Mouse (Mus musculus) hindbrain, embryonic 14.5 days (tissue): ENCODE results near the gene Sh3pxd2a. TPM values are rescaled to one million over a fixed set of nuclear protein-coding genes. Genes with fewer than 3 reads are reported as not detected.

Source experiments
- ATAC-seq: fragments of 200-750 bp; cut with Nextera tagmentation; 2 replicates; pipeline ENCODE4 v1.8.0; 2017; ENCODE audit warnings: moderate number of reproducible peaks, mild to moderate bottlenecking, moderate TSS enrichment, moderate library complexity; ENCODE audit not compliant: low FRiP score
- DNase-seq: peaks from one replicate; pipeline ENCODE4 v3.0.0-alpha.2; 2015; ENCODE audit warnings: low spot score
- H3K27ac ChIP-seq: fragments of 300-500 bp; sonication (generic); 2 replicates; pipeline ENCODE4 v1.5.1; 2014; ENCODE audit warnings: mild to moderate bottlenecking, moderate library complexity
- H3K27me3 ChIP-seq: fragments of 300-500 bp; sonication (generic); 2 replicates; pipeline ENCODE4 v1.6.1; 2014; ENCODE audit warnings: mild to moderate bottlenecking, low read length, mixed read lengths; ENCODE audit not compliant: control insufficient read depth, insufficient read depth
- H3K36me3 ChIP-seq: fragments of 300-500 bp; sonication (generic); replicated peaks from 2 replicates; pipeline ENCODE4 v1.6.1; 2014; ENCODE audit not compliant: control insufficient read depth, insufficient read depth
- H3K4me1 ChIP-seq: fragments of 300-500 bp; sonication (generic); replicated peaks from 2 replicates; pipeline ENCODE4 v1.6.1; 2014; ENCODE audit warnings: antibody characterized with exemption, low read length, mixed read lengths; ENCODE audit not compliant: control insufficient read depth, insufficient read depth
- H3K4me2 ChIP-seq: fragments of 300-500 bp; sonication (generic); replicated peaks from 2 replicates; pipeline ENCODE4 v1.6.1; 2014; ENCODE audit warnings: mild to moderate bottlenecking, moderate library complexity
- H3K4me3 ChIP-seq: fragments of 300-500 bp; sonication (generic); replicated peaks from 2 replicates; pipeline ENCODE4 v1.5.1; 2014; ENCODE audit warnings: mild to moderate bottlenecking, low read length
- H3K9ac ChIP-seq: fragments of 300-500 bp; sonication (generic); 2 replicates; pipeline ENCODE4 v1.6.1; 2014
- H3K9me3 ChIP-seq: fragments of 300-500 bp; sonication (generic); 2 replicates; pipeline ENCODE4 v1.6.1; 2016; ENCODE audit warnings: low read length; ENCODE audit not compliant: control insufficient read depth
- WGBS: fragments of 180-500 bp; shearing (Covaris S2); extraction: QIAGEN DNeasy Blood & Tissue Kit; methylation state at CpG from one replicate; pipeline ENCODE4 v1.1.7; 2014; 5-methylcytosine and 5-hydroxymethylcytosine counted together
- polyA plus RNA-seq: library from polyadenylated mRNA; unstranded; fragments of >200 nt; fragmentation: Nextera tagmentation; extraction: Ambion mirVana; gene quantifications from 2 replicates; pipeline ENCODE4 v1.2.1, GENCODE M21; 2014

The Sh3pxd2a gene
- polyA plus RNA-seq, 1 experiment from 2014 or later, result 2.8 TPM

DNA sequence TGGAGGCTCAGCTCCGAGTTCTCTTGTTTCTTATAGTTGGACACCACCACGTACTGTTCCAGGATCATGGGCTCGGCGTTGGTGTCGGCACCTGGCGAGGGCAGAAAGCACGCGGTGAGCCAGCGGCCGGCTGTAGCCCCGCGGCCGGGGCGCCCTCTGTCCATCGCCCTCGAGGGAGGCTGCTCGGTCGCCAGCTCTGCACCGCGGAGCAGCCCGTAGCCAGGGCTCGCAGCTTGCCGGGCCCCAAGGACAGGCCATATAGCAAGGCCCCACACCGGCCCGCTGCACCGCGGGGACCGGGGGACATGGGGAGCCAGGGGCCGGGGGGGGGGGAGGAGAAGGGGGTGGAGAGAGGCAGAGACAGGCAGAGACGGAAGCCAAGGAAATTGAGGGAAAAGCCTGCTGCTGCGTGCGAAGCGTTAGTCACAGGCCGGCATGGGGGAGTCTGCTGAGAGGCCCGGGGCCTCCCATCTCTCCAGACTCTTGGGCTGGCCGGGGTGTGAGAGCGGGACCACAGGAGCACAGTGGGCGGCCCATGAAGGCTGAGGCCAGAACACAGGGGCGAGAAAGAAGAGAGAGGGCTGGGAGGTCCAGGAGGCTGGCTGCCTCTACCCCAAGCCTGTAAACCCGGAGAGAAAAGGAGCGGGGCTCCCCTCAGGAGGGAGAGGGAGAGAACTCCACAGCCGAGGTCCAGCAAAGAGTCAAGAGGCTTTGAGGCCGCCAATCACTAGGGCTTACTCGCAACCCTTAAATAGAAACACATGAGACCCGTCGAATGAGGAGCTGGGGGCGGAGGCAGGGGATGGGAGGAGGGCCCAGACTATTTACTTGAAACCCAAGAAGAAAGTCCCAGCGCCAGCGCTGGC, 149.9 kb downstream of the Sh3pxd2a start:
- Histone ChIP-seq H3K9ac (peak overlapping the region; percentile 37; the same call in 1 of the 2 replicates), H3K4me3 (peak overlapping the region; percentile 15), H3K9me3 (no peaks in the 10 kb centered on the region), H3K27ac (peak overlapping the region; percentile 27; the same call in 1 of the 2 replicates), H3K4me1 (peaks cover 15% of the 10 kb centered on the region), H3K36me3 (no peaks in the 10 kb centered on the region), H3K4me2 (peak overlapping the region; percentile 44), H3K27me3 (no peaks in the 10 kb centered on the region)
- WGBS, result 5% methylated on average over 47 of the region's 49 CpGs
- DNase-seq (no peak), ATAC-seq (peak; percentile 25; the same call in 1 of the 2 replicates)

DNA sequence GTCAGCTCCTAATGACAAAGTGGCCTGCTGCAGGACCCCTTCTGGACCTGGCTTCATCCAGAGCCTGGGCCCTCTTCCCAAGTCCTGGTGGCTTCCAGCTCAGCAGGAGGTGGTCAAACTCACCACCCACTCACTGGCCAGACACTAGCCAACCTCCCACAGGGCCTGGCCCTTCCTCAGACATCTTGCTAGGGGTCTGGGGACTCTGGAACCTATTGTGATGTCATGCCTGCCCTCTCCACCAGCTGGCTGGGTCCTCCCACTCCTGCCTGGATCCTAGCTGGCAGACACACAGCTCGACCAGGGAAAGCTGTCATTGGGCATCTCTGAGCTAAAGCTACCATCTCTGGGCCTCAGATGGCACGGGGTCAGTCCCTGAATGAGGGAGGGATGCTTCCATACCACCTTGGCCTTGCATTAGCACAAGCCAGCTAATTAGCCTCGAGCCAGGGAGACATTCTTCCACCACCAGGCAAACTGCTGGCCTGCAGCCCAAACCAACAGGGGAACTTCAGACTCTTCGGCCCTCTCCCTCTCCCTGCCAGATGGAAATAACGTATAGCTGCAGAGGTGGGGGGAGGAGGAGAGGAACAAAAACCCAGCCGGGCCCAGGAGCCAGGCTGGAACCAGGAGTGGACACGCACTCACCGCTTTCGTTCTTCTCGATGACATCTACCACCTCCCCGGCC, 150.7 kb downstream of the Sh3pxd2a start:
- H3K9ac ChIP-seq, result peak overlapping the region; percentile 37; the same call in 1 of the 2 replicates
- WGBS, result 9% methylated on average over 11 of the region's 11 CpGs
- peak; percentile 18; the same call in 1 of the 2 replicates for ATAC-seq
- peak overlapping the region; percentile 15 for H3K4me3 ChIP-seq
- peak overlapping the region; percentile 44 for H3K4me2 ChIP-seq
- H3K27me3 ChIP-seq, result no peaks in the 10 kb centered on the region
- DNase-seq, result peak; percentile 56
- H3K4me1 ChIP-seq, result peaks cover 15% of the 10 kb centered on the region
- H3K9me3 ChIP-seq, result no peaks in the 10 kb centered on the region
- H3K27ac ChIP-seq, result peak overlapping the region; percentile 27; the same call in 1 of the 2 replicates
- no peaks in the 10 kb centered on the region for H3K36me3 ChIP-seq

DNA sequence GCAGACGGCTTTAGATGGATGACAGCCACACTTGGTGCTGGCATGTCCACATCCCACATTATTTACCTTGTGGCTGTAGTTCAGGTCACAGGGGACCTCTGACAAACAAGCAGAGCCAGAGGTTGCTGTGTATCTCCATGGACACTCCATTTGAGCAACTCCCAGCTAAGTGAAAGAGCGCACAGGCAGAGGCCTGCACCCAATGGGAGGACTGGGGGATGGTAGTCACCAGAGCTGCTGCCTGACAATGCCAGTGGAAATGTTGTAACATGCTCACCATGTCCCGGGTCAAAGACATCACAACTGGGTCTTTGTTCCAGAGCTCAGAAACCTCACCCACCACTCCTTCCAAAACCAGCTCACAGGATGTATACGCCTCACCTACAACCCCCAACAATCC, 153.0 kb downstream of the Sh3pxd2a start:
- H3K27ac ChIP-seq, result no peak overlapping the region
- H3K27me3 ChIP-seq, result no peaks in the 10 kb centered on the region
- 82% methylated on average over 4 of the region's 4 CpGs for WGBS
- peaks cover 15% of the 10 kb centered on the region for H3K4me1 ChIP-seq
- ATAC-seq, result no peak
- H3K36me3 ChIP-seq, result no peaks in the 10 kb centered on the region
- H3K9ac ChIP-seq, result no peak overlapping the region
- DNase-seq, result no peak
- H3K4me3 ChIP-seq, result no peak overlapping the region
- H3K4me2 ChIP-seq, result no peak overlapping the region
- H3K9me3 ChIP-seq, result no peaks in the 10 kb centered on the region

DNA sequence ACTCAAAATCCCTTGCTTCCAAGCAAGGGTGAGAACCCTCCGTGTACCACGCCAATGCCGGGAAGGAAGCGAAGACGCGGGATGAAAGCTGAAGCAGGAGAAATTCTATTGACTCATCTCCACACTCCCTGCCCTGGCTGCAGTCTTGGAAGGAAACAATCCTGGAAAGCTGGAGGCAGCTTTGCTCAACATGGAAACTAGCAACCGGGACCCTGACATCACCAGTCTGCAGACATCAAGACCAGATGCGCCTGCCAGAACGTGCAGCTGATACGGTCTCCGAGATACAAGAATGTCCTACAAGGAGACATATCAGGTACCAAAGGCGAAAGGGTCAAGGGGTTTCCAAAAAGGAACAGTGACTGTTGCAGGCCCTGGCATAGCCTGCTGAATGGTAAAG, 154.4 kb downstream of the Sh3pxd2a start:
- H3K27me3 ChIP-seq, result no peaks in the 10 kb centered on the region
- no peaks in the 10 kb centered on the region for H3K9me3 ChIP-seq
- 96% methylated on average over 12 of the region's 12 CpGs for WGBS
- no peak overlapping the region for H3K9ac ChIP-seq
- H3K27ac ChIP-seq, result no peak overlapping the region
- no peak for DNase-seq
- ATAC-seq, result no peak
- H3K4me3 ChIP-seq, result no peak overlapping the region
- peaks cover 13% of the 10 kb centered on the region for H3K4me1 ChIP-seq
- H3K36me3 ChIP-seq, result no peaks in the 10 kb centered on the region
- no peak overlapping the region for H3K4me2 ChIP-seq

DNA sequence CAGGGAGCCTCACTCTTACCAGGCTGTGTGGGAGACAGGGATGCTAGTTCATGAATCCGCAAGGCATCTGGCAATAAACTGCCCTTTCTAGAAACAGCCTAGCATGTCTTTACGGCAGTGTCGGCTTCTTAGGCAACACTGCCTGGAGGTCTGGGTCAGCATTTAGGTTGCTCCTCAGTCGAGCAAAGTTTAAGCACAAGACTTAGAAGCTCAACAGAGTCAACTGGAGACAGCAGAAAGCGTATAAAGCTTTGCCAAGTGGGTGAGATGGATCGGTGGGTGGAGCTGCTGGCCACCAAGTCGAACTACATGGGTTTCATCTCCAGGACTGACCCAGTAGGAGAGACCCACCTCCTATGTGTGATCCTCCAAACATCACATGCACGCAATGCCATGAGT, 157.3 kb downstream of the Sh3pxd2a start:
- Histone ChIP-seq H3K9ac (no peak overlapping the region), H3K9me3 (no peaks in the 10 kb centered on the region), H3K4me3 (no peak overlapping the region), H3K36me3 (no peaks in the 10 kb centered on the region), H3K27me3 (no peaks in the 10 kb centered on the region), H3K4me1 (peaks cover 8% of the 10 kb centered on the region), H3K27ac (no peak overlapping the region), H3K4me2 (no peak overlapping the region)
- WGBS, result 93% methylated on average over 8 of the region's 8 CpGs
- DNase-seq, result no peak
- no peak for ATAC-seq

DNA sequence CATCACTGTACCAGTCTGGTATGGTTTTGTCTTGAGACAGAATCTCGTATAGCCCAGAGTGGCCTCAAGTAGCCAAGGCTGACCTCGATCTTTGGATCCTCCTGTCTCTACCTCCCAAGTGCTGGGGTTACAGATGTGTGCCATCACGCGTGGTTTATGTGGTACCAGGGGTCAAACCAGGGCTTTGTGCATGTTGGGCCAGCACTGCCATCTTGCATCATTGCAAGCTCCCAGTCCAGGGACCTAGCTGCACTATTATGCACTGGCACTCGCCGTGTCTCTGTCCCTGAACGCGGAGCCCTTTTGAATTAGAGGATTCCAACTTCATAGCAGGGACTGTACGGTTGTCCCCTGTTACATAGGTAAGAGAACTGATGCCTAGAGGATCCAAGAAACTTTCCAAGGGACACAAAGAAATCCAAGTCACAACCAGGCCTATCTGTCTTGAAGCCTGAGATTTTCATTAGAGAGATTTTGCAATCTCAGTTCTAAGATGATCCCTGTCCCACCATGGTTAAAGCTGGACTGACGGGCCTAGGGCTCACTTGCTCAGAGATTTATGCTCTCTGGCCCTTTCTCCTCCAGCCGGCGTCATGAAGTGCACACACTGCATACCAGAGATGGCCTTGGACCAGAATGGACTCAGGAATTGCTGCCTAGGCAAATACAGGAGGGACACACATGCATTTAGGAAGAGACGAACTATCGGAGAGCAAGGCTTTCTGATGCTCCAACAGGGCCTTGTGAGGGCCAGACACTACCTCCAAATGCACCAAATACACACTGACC, 157.9 kb downstream of the Sh3pxd2a start:
- Histone ChIP-seq H3K4me1 (peaks cover 14% of the 10 kb centered on the region), H3K27ac (no peak overlapping the region)

DNA sequence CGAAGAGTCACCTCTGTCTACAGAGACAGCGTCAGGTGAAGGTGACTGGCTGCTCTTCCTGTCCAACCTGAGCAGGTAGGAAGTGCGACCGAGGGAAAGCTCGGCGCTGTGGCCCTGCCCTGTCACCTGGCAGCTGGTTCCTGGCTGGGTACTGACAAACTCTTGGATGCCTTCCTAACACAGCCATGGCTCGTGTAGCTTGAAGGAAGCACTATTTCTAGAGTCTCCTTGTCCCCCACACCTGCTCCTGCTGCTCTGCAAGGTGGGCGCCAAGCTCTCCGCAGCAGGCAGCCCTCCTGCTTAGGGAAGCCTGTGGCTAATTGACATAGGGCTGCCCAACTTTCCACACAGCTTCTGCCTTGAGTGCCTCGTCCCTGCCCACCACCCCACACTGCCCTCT, 158.8 kb downstream of the Sh3pxd2a start:
- WGBS, result 85% methylated on average over 10 of the region's 10 CpGs
- Histone ChIP-seq H3K4me2 (no peak overlapping the region), H3K9ac (no peak overlapping the region), H3K27ac (no peak overlapping the region), H3K4me3 (no peak overlapping the region), H3K27me3 (no peaks in the 10 kb centered on the region), H3K36me3 (no peaks in the 10 kb centered on the region), H3K4me1 (peaks cover 23% of the 10 kb centered on the region), H3K9me3 (no peaks in the 10 kb centered on the region)
- DNase-seq (no peak), ATAC-seq (no peak)

More for the DNA sequence above, 157.9 kb downstream of the Sh3pxd2a start:
- H3K9ac ChIP-seq, result no peak overlapping the region
- no peaks in the 10 kb centered on the region for H3K27me3 ChIP-seq
- no peak overlapping the region for H3K4me2 ChIP-seq
- no peak for DNase-seq
- no peak for ATAC-seq
- H3K4me3 ChIP-seq, result no peak overlapping the region
- WGBS, result 92% methylated on average over 14 of the region's 14 CpGs
- no peaks in the 10 kb centered on the region for H3K36me3 ChIP-seq
- H3K9me3 ChIP-seq, result no peaks in the 10 kb centered on the region

DNA sequence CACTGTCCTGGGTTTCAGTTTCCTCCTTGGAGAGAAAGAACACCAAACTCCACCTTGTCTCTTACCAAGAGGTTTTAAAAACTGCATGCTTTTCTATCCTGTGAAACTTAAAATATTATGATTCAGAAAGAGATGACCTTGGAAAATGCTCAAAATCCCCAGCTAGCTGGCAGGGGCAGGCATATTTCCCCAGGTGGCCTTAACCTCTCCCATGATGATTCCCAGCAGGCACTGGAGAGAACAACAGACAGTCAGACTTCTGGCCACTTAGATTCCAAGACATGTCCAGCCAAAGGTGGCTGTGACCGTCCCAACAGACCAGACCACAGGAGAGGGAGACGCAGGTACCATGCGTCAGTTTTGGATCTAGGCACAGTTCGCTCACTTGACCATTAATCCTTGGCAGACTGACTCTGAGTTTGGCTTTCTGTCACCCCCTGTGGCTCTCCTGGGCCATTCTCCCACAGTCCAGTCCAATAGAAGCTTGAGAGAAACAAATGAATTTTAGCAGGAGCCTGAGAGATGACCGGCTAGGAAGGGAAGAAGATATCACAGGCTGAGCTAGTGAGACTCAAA, 159.9 kb downstream of the Sh3pxd2a start:
- no peak overlapping the region for H3K4me3 ChIP-seq
- no peak overlapping the region for H3K27ac ChIP-seq
- no peaks in the 10 kb centered on the region for H3K9me3 ChIP-seq
- no peak overlapping the region for H3K4me2 ChIP-seq
- WGBS, result 76% methylated on average over 5 of the region's 5 CpGs
- no peaks in the 10 kb centered on the region for H3K27me3 ChIP-seq
- peaks cover 23% of the 10 kb centered on the region for H3K4me1 ChIP-seq
- no peaks in the 10 kb centered on the region for H3K36me3 ChIP-seq
- no peak for ATAC-seq
- DNase-seq, result no peak
- H3K9ac ChIP-seq, result no peak overlapping the region
